Mouse (Mus musculus): ENCODE results near the gene Rpusd1. TPM values are rescaled to one million over a fixed set of nuclear protein-coding genes. Genes with fewer than 3 reads are reported as not detected.

The Rpusd1 gene
- total RNA-seq (2021) = 1 to 10 TPM; 5.3 to 5.6 TPM

GRCm38 (mm10) chr17:25727265-25728008, at the start of gene Rpusd1, which contains the start of gene Chtf18:
Gene Rpusd1 (plus strand): TSS chr17:25727670.
Gene Chtf18 (minus strand): TSS chr17:25727419.
- peak; percentile 100 for DNase-seq (ENCODE audit: low spot score)
- intact Hi-C loops (cut with DNase I) = no loop called here

GRCm38 (mm10) chr17:25677969-25678368, 49.5 kb upstream of the Rpusd1 start:
- intact Hi-C loops (cut with DNase I) = no loop called here
- no peak for DNase-seq (ENCODE audit: low spot score)

GRCm38 (mm10) chr17:25679818-25680217, 47.7 kb upstream of the Rpusd1 start:
- intact Hi-C loops (cut with DNase I) = no loop called here
- no peak for DNase-seq (ENCODE audit: low spot score)

- intact Hi-C loops (cut with DNase I) = no loop called here
- no peak for DNase-seq (ENCODE audit: low spot score)
These were observed 45.8 kb upstream of the Rpusd1 start for GRCm38 (mm10) chr17:25681636-25682035.

GRCm38 (mm10) chr17:25686323-25686722, 41.1 kb upstream of the Rpusd1 start:
- no peak for DNase-seq (ENCODE audit: low spot score)
- intact Hi-C loops (cut with DNase I) = no loop called here

- DNase-seq (ENCODE audit: low spot score) = no peak
- intact Hi-C loops (cut with DNase I) = no loop called here
These were observed 38.5 kb upstream of the Rpusd1 start for GRCm38 (mm10) chr17:25688922-25689321.

- intact Hi-C loops (cut with DNase I) = loop anchor here (5.0 kb wide), 1 partner anchor 299 kb away; no protein-coding TSS in a partner anchor
These were observed 31.2 kb upstream of the Rpusd1 start for GRCm38 (mm10) chr17:25696263-25696662.

GRCm38 (mm10) chr17:25698446-25698845, 29.0 kb upstream of the Rpusd1 start:
- intact Hi-C loops (cut with DNase I) = loop anchor here (1.0 to 5.0 kb wide), 4 partner anchors 132 to 301 kb away; no protein-coding TSS in a partner anchor

More at GRCm38 (mm10) chr17:25696263-25696662, 31.2 kb upstream of the Rpusd1 start:
- no peak for DNase-seq (ENCODE audit: low spot score)

GRCm38 (mm10) chr17:25700863-25701496, 26.5 kb upstream of the Rpusd1 start:
- intact Hi-C loops (cut with DNase I) = no loop called here
- no peak for DNase-seq (ENCODE audit: low spot score)

More at GRCm38 (mm10) chr17:25698446-25698845, 29.0 kb upstream of the Rpusd1 start:
- DNase-seq (ENCODE audit: low spot score) = no peak

- DNase-seq (ENCODE audit: low spot score) = no peak
- intact Hi-C loops (cut with DNase I) = no loop called here
These were observed 17.5 kb upstream of the Rpusd1 start for GRCm38 (mm10) chr17:25709994-25710393.

GRCm38 (mm10) chr17:25711136-25711535, 16.3 kb upstream of the Rpusd1 start:
- intact Hi-C loops (cut with DNase I) = no loop called here
- no peak for DNase-seq (ENCODE audit: low spot score)

GRCm38 (mm10) chr17:25715627-25716026, 11.8 kb upstream of the Rpusd1 start:
- intact Hi-C loops (cut with DNase I) = no loop called here
- no peak for DNase-seq (ENCODE audit: low spot score)

- DNase-seq (ENCODE audit: low spot score) = no peak
- intact Hi-C loops (cut with DNase I) = no loop called here
These were observed 11.3 kb upstream of the Rpusd1 start for GRCm38 (mm10) chr17:25716130-25716529.

- intact Hi-C loops (cut with DNase I) = no loop called here
- no peak for DNase-seq (ENCODE audit: low spot score)
These were observed 10.5 kb upstream of the Rpusd1 start, which contains the start of gene Gng13 for GRCm38 (mm10) chr17:25716711-25717637. Gene Gng13 (plus strand): TSS chr17:25717171.

- intact Hi-C loops (cut with DNase I) = no loop called here
- no peak for DNase-seq (ENCODE audit: low spot score)
These were observed 9.8 kb upstream of the Rpusd1 start for GRCm38 (mm10) chr17:25717691-25718090.

GRCm38 (mm10) chr17:25721476-25721875, 6.0 kb upstream of the Rpusd1 start:
- intact Hi-C loops (cut with DNase I) = no loop called here
- no peak for DNase-seq (ENCODE audit: low spot score)

GRCm38 (mm10) chr17:25723470-25723869, 4.0 kb upstream of the Rpusd1 start:
- no peak for DNase-seq (ENCODE audit: low spot score)
- intact Hi-C loops (cut with DNase I) = no loop called here

GRCm38 (mm10) chr17:25723919-25724318, 3.6 kb upstream of the Rpusd1 start:
- intact Hi-C loops (cut with DNase I) = no loop called here
- DNase-seq (ENCODE audit: low spot score) = no peak

GRCm38 (mm10) chr17:25725264-25725663, 2.2 kb upstream of the Rpusd1 start:
- intact Hi-C loops (cut with DNase I) = no loop called here
- no peak for DNase-seq (ENCODE audit: low spot score)

- DNase-seq (ENCODE audit: low spot score) = no peak
- intact Hi-C loops (cut with DNase I) = no loop called here
These were observed 470 bp downstream of the Rpusd1 start for GRCm38 (mm10) chr17:25728009-25728270.

Measured in heart, postnatal 25 days (tissue).